Mouse (Mus musculus): ENCODE data around the gene Tex35. TPM values are rescaled to one million over a fixed set of nuclear protein-coding genes. Genes with fewer than 3 reads are reported as not detected.

Gene Tex35
- polyA plus RNA-seq, 1 experiment: 0.10 TPM

GRCm38 (mm10) chr1:157055901-157056300 is 52.6 kb downstream of the Tex35 start:
- no peak for DNase-seq (ENCODE audit: extremely low spot score in 1 of 2, low spot score in 1 of 2)

- no peak for DNase-seq (ENCODE audit: extremely low spot score in 1 of 2, low spot score in 1 of 2)
Observed at GRCm38 (mm10) chr1:157055288-157055831, 53.1 kb downstream of the Tex35 start.

GRCm38 (mm10) chr1:157054659-157055058 is 53.8 kb downstream of the Tex35 start:
- DNase-seq (ENCODE audit: extremely low spot score in 1 of 2, low spot score in 1 of 2): no peak

- DNase-seq (ENCODE audit: extremely low spot score in 1 of 2, low spot score in 1 of 2): no peak
Observed at GRCm38 (mm10) chr1:157049886-157050285, 58.6 kb downstream of the Tex35 start.

Other genes starting within 250 kb of the Tex35 start
- 32.5 and 35.4 TPM in 2 replicates for gene Ralgps2, start 169.1 kb downstream of the Tex35 start, polyA plus RNA-seq (2012; rRNA removed)